Comparison of ENCODE assay signal across 9 mouse cellular contexts in the genomic region with DNA sequence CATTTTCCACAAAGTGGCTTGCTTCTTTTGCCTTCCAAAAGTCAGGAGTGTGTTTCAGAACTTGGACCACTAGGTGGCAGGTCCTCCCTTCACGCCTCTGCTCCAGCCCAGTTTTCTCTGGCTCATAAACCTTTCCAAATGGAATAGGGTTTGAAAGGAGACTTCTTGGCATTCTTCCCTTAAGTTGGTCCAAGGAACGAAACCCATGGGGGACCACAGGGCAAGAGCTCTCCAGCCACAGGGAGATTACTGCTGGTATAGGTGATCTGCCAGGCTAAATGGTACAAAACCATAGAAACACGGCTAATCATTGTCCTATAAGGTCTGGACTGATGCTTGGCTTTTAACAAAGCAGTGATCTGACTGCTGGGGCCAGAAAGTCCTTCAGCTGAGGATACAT.
DNase-seq lines count a peak whose midpoint lies in the region; ATAC-seq and TF ChIP-seq lines count a peak whose summit lies in the region.
"Had no signal": no experiment of that assay in that cellular context is flagged by ENCODE, and none has a peak within 500 bp of the region (broad histone marks: within the 10 kb centered on the region; RNA-seq: fewer than 3 reads in every experiment).

No protein-coding gene starts in this region.

- in situ Hi-C loops in ES-E14 (cut with MboI; ENCODE audit: low sequenced_read_pairs in 2 of 2, unreplicated experiment in 2 of 2): loop anchor here in 1 of 2 experiments (10.0 kb wide), 1 partner anchor 253 kb away; no protein-coding TSS in a partner anchor

- H3K36me3 ChIP-seq in ES-E14 (ENCODE audit: control insufficient read depth, insufficient read depth, low read length, poor library complexity, severe bottlenecking): no peaks in the 10 kb centered on the region; the same call in 1 of the 2 replicates
- peaks cover 10% of the 10 kb centered on the region; the same call in 1 of the 2 replicates for H3K36me3 ChIP-seq in hindbrain, embryonic 12.5 days

- peak; percentile 57 for ATAC-seq in hindbrain, embryonic 12.5 days (ENCODE audit: low FRiP score)

- no peak overlapping the region for H3K4me2 ChIP-seq in hindbrain, embryonic 12.5 days (replicated peaks)

- H3K27ac ChIP-seq in ES-E14 (ENCODE audit: insufficient read depth, low read depth, low read length, poor library complexity, severe bottlenecking): no peak overlapping the region
- no peak overlapping the region for H3K27ac ChIP-seq in cortical plate, adult 2 months (ENCODE audit: insufficient read depth, low read length)
- no peak overlapping the region for H3K27ac ChIP-seq in hindbrain, embryonic 12.5 days

- no peak overlapping the region for H3K4me3 ChIP-seq in ES-E14 (ENCODE audit: insufficient read depth in 1 of 2, low read depth in 1 of 2, low read length in 2 of 2, poor library complexity in 1 of 2, severe bottlenecking in 1 of 2)
- no peak overlapping the region for H3K4me3 ChIP-seq in cortical plate, adult 2 months (ENCODE audit: insufficient read depth, low read length)
- H3K4me3 ChIP-seq in hindbrain, embryonic 12.5 days: no peak overlapping the region
- H3K4me3 ChIP-seq: myocyte had no signal

- no peak overlapping the region for H3K9ac ChIP-seq in ES-E14 (ENCODE audit: insufficient read depth, low read depth, low read length, poor library complexity, severe bottlenecking)
- H3K9ac ChIP-seq in hindbrain, embryonic 12.5 days: no peak overlapping the region

- H3K27me3 ChIP-seq in hindbrain, embryonic 12.5 days: no peaks in the 10 kb centered on the region

- H3K4me1 ChIP-seq in ES-E14 (ENCODE audit: control insufficient read depth in 2 of 2, insufficient read depth in 2 of 2, low read length in 2 of 2, poor library complexity in 1 of 2): no peaks in the 10 kb centered on the region
- H3K4me1 ChIP-seq in cortical plate, adult 2 months (ENCODE audit: control insufficient read depth, insufficient read depth, low read length): peaks cover 4% of the 10 kb centered on the region
- peaks cover 9% of the 10 kb centered on the region for H3K4me1 ChIP-seq in hindbrain, embryonic 12.5 days

- DNase-seq in adrenal gland, adult (ENCODE audit: inconsistent age in 2 of 2, low spot score in 1 of 2): peak; percentile 13 to 67
- DNase-seq in adrenal gland, postnatal 4 days (ENCODE audit: low spot score in 2 of 2): no peak
- peak; percentile 20 for DNase-seq in ES-E14 (ENCODE audit: low read depth, low spot score)
- DNase-seq in left cerebral cortex, adult 18-20 months (ENCODE audit: low spot score in 2 of 2): peak; percentile 58 to 61
- peak; percentile 45 for DNase-seq in neural tube, embryonic 10.5 days (ENCODE audit: extremely low spot score, low spot score)
- no peak for DNase-seq in testis, postnatal 10 days (ENCODE audit: low spot score)

- TF ChIP-seq CTCF in cortical plate, adult 2 months (IDR thresholded peaks at IDR 0.05; ENCODE audit: extremely low read depth, insufficient read depth, low read length): peak; percentile 89

- no peaks in the 10 kb centered on the region for H3K9me3 ChIP-seq in ES-E14 (ENCODE audit: control insufficient read depth, insufficient read depth, low read depth, low read length)
- no peaks in the 10 kb centered on the region for H3K9me3 ChIP-seq in hindbrain, embryonic 12.5 days (replicated peaks)

- 23% methylated on average over 3 of the region's 3 CpGs for WGBS in hindbrain, embryonic 12.5 days

- TF ChIP-seq POLR2A in cortical plate, adult 2 months (IDR thresholded peaks at IDR 0.05; ENCODE audit: extremely low read depth, insufficient read depth, low read length): no peak

TF ChIP-seq in ES-E14, 5 proteins besides CTCF, POLR2A, EP300 and RAD21:
- TF ChIP-seq MAFK (IDR thresholded peaks at IDR 0.05; ENCODE audit: insufficient read depth, low read depth, low read length): no peak
- no peak for TF ChIP-seq ZC3H11A (IDR thresholded peaks at IDR 0.05; ENCODE audit: borderline replicate concordance, low read depth, low read length)
- TF ChIP-seq CHD2 (IDR thresholded peaks at IDR 0.05; ENCODE audit: low read depth, low read length): no peak
- no peak for TF ChIP-seq ZNF384 (IDR thresholded peaks at IDR 0.05; ENCODE audit: low read depth, low read length)
- TF ChIP-seq HCFC1 (IDR thresholded peaks at IDR 0.05; ENCODE audit: borderline replicate concordance, insufficient read depth, low read length): no peak

Comparison
In these comparisons a context has a peak if more than half of its experiments do, and no peak if none do; other contexts are left out.
1. DNase-seq: peak in adrenal gland, adult (2 of 2), ES-E14 (single experiment), left cerebral cortex, adult 18-20 months (2 of 2) and neural tube, embryonic 10.5 days (single experiment); none in adrenal gland, postnatal 4 days (0 of 2) and testis, postnatal 10 days (single experiment).